Comparison of ENCODE assay signal across 28 mouse cellular contexts in the genomic region with DNA sequence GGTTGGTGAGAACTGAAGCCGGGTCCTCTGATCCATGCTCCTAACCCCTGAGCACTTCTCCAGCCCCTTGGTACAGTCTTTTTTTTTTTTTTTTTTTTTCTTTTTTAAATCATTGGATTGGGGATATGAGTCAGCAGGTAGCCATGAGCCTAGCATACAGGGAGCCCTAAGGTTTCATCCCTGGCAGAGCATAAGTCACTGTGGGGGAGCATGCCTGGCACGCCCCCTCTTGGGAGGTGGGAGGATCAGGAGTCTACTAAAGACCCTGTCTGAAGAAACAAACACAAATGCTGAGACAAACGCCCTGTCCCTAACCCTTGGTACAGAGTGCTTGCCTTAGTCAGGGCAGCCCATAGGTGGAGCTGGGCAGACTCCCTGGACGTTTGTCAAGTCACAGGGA. TPM values are rescaled to one million over a fixed set of nuclear protein-coding genes. Genes with fewer than 3 reads are reported as not detected.
DNase-seq lines count a peak whose midpoint lies in the region; ATAC-seq and TF ChIP-seq lines count a peak whose summit lies in the region.
"Had no signal": no experiment of that assay in that cellular context is flagged by ENCODE, and none has a peak within 500 bp of the region (broad histone marks: within the 10 kb centered on the region; RNA-seq: fewer than 3 reads in every experiment).

No protein-coding gene starts in this region.

- H3K4me3 ChIP-seq in liver, postnatal 0 days (ENCODE audit: low read depth, low read length), result no peak overlapping the region
- no peak overlapping the region for H3K4me3 ChIP-seq in liver, embryonic 11.5 days (ENCODE audit: low read depth, low read length)
- H3K4me3 ChIP-seq in macrophage (ENCODE audit: inconsistent target), result no peak overlapping the region
- H3K4me3 ChIP-seq: embryonic facial prominence, embryonic 10.5 days; embryonic facial prominence, embryonic 13.5 days; erythroblast, embryonic 14.5 days; forebrain, embryonic 13.5 days; heart, adult 2 months; heart, embryonic 10.5 days; heart, embryonic 13.5 days; hindbrain, embryonic 12.5 days; hindbrain, embryonic 15.5 days had no signal

- H3K79me2 ChIP-seq in macrophage (ENCODE audit: inconsistent target), result no peaks in the 10 kb centered on the region

- TF ChIP-seq CTCF in liver, postnatal 0 days (IDR thresholded peaks at IDR 0.05; ENCODE audit: low read depth), result 0 out of 2 replicates have a peak, but pooled peaks have one; percentile 6

- WGBS in liver, postnatal 0 days (ENCODE audit: insufficient replicate concordance), result 51% methylated on average over 4 of the region's 4 CpGs
- WGBS in liver, embryonic 11.5 days, result 44% methylated on average over 4 of the region's 4 CpGs
- WGBS in macrophage (ENCODE audit: missing documents), result 77% methylated on average over 4 of the region's 4 CpGs

- TF ChIP-seq EP300 in liver, postnatal 0 days (IDR thresholded peaks at IDR 0.05; ENCODE audit: low read depth), result no peak

- peaks cover 20% of the 10 kb centered on the region for H3K4me1 ChIP-seq in liver, postnatal 0 days (ENCODE audit: insufficient read depth)
- peaks cover 16% of the 10 kb centered on the region for H3K4me1 ChIP-seq in liver, embryonic 11.5 days (replicated peaks; ENCODE audit: control insufficient read depth, insufficient read depth, low read length)

- no peaks in the 10 kb centered on the region for H3K27me3 ChIP-seq in liver, postnatal 0 days (ENCODE audit: insufficient read depth, low read length)
- peaks cover 5% of the 10 kb centered on the region; the same call in 1 of the 2 replicates for H3K27me3 ChIP-seq in liver, embryonic 11.5 days (replicated peaks; ENCODE audit: control insufficient read depth, insufficient read depth, low read length)
- H3K27me3 ChIP-seq: CH12.LX had no signal

- H3K9ac ChIP-seq in liver, postnatal 0 days (replicated peaks), result no peak overlapping the region
- H3K9ac ChIP-seq in liver, embryonic 11.5 days (ENCODE audit: low read depth, low read length), result no peak overlapping the region
- H3K9ac ChIP-seq: embryonic facial prominence, embryonic 13.5 days; forebrain, embryonic 13.5 days; heart, embryonic 13.5 days; hindbrain, embryonic 12.5 days; hindbrain, embryonic 15.5 days had no signal

- DNase-seq in liver, postnatal 0 days, result no peak
- DNase-seq in liver, embryonic 11.5 days (ENCODE audit: low spot score), result no peak
- DNase-seq in 3T3-L1 (ENCODE audit: low read depth, low spot score), result peak; percentile 66
- DNase-seq in urinary bladder, postnatal 14 days (ENCODE audit: low spot score), result no peak
- no peak for DNase-seq in retina, postnatal 1 day
- DNase-seq: adrenal gland, adult 2 months; adrenal gland, postnatal 14 days; cerebellum, adult 11-12 months; cerebellum, adult 8-10 months; cerebellum, postnatal 10 days; cerebellum, postnatal 36 days; embryo, embryonic 11 days; gastrocnemius, postnatal 10 days; gastrocnemius, postnatal 36 days; heart, adult 2 months; heart, postnatal 14 days had no signal

- no peak overlapping the region for H3K27ac ChIP-seq in liver, postnatal 0 days (ENCODE audit: low read depth)
- H3K27ac ChIP-seq in liver, embryonic 11.5 days (ENCODE audit: low read depth, low read length), result no peak overlapping the region
- H3K27ac ChIP-seq in macrophage, result peak overlapping the region; percentile 15; the same call in 1 of the 2 replicates
- H3K27ac ChIP-seq: embryonic facial prominence, embryonic 10.5 days; embryonic facial prominence, embryonic 13.5 days; forebrain, embryonic 13.5 days; heart, adult 2 months; heart, embryonic 10.5 days; heart, embryonic 13.5 days; hindbrain, embryonic 12.5 days; hindbrain, embryonic 15.5 days had no signal

- no peak overlapping the region for H3K4me2 ChIP-seq in liver, postnatal 0 days (ENCODE audit: low read depth, low read length)
- H3K4me2 ChIP-seq in liver, embryonic 11.5 days, result no peak overlapping the region
- H3K4me2 ChIP-seq: embryonic facial prominence, embryonic 13.5 days; forebrain, embryonic 13.5 days; heart, embryonic 13.5 days; hindbrain, embryonic 12.5 days; hindbrain, embryonic 15.5 days had no signal

- H3K36me3 ChIP-seq in liver, postnatal 0 days (replicated peaks; ENCODE audit: insufficient read depth, low read length), result no peaks in the 10 kb centered on the region
- H3K36me3 ChIP-seq in liver, embryonic 11.5 days (ENCODE audit: control insufficient read depth, insufficient read depth, low read length), result no peaks in the 10 kb centered on the region
- no peaks in the 10 kb centered on the region; the same call in 1 of the 2 replicates for H3K36me3 ChIP-seq in macrophage (ENCODE audit: inconsistent target)
- H3K36me3 ChIP-seq: embryonic facial prominence, embryonic 10.5 days; embryonic facial prominence, embryonic 13.5 days; heart, embryonic 10.5 days; heart, embryonic 13.5 days; hindbrain, embryonic 12.5 days; hindbrain, embryonic 15.5 days had no signal

- ATAC-seq in liver, postnatal 0 days, result no peak
- no peak for ATAC-seq in liver, embryonic 11.5 days (replicated peaks; ENCODE audit: low FRiP score)
- ATAC-seq: forebrain, embryonic 13.5 days; forebrain, embryonic 16.5 days had no signal

- H3K9me3 ChIP-seq in liver, postnatal 0 days (ENCODE audit: low read length), result no peaks in the 10 kb centered on the region
- no peaks in the 10 kb centered on the region for H3K9me3 ChIP-seq in liver, embryonic 11.5 days (ENCODE audit: control insufficient read depth, low read length)
- H3K9me3 ChIP-seq: embryonic facial prominence, embryonic 10.5 days; embryonic facial prominence, embryonic 13.5 days; forebrain, embryonic 13.5 days; G1E; heart, embryonic 10.5 days; heart, embryonic 13.5 days; hindbrain, embryonic 12.5 days; hindbrain, embryonic 15.5 days had no signal

RNA-seq across cellular contexts. Expression of gene Il12rb1, which starts 3.8 kb away (rescaled TPM):
- polyA plus RNA-seq in liver, postnatal 0 days (2015; fragmentation: Nextera tagmentation; extraction: Ambion mirVana), result 0.19 and 0.25 TPM in 2 replicates
- 0.10 and 0.25 TPM in 2 replicates for polyA plus RNA-seq in liver, embryonic 11.5 days (2014; fragmentation: Nextera tagmentation; extraction: Ambion mirVana)
- total RNA-seq in macrophage (2018; cell fraction: chromatin; rRNA removed), result 100 to 1,000 TPM in 1 of 26 experiments, 10 to 100 TPM in 10, 1 to 10 TPM in 12, under 1 TPM in 3; 0.47 to 109 (median 5.8) TPM
- total RNA-seq in macrophage (2018; cell fraction: cytosol; rRNA removed), result 10 to 100 TPM in 13 of 26 experiments, 1 to 10 TPM in 13; 1.1 to 78.6 (median 14.7) TPM
- total RNA-seq in macrophage (2018; cell fraction: nucleus; rRNA removed), result 100 to 1,000 TPM in 9 of 26 experiments, 10 to 100 TPM in 6, 1 to 10 TPM in 11; 3.4 to 198 (median 28.8) TPM
- 1.4 to 7.6 TPM (median 1.6 TPM) in 3 replicates for polyA plus RNA-seq in macrophage (2018)
- total RNA-seq: adrenal gland, postnatal 14 days; heart, adult 2 months had no signal
- polyA plus RNA-seq: embryonic facial prominence, embryonic 10.5 days; heart, embryonic 10.5 days; heart, embryonic 13.5 days; hindbrain, embryonic 12.5 days; hindbrain, embryonic 15.5 days had no signal

RNA-seq across cellular contexts. Expression of gene Mast3, which starts 7.2 kb away (rescaled TPM):
- 5.2 and 6.0 TPM in 2 replicates for polyA plus RNA-seq in liver, postnatal 0 days (2015; fragmentation: Nextera tagmentation; extraction: Ambion mirVana)
- polyA plus RNA-seq in liver, embryonic 11.5 days (2014; fragmentation: Nextera tagmentation; extraction: Ambion mirVana), result 18.2 and 19.3 TPM in 2 replicates
- 100 to 1,000 TPM in 18 of 26 experiments, 10 to 100 TPM in 8; 21.9 to 301 (median 190) TPM for total RNA-seq in macrophage (2018; cell fraction: chromatin; rRNA removed)
- 10 to 100 TPM; 19.1 to 88.9 (median 67.2) TPM for total RNA-seq in macrophage (2018; cell fraction: cytosol; rRNA removed)
- 100 to 1,000 TPM in 16 of 26 experiments, 10 to 100 TPM in 10; 21.5 to 225 (median 122) TPM for total RNA-seq in macrophage (2018; cell fraction: nucleus; rRNA removed)
- 40.6 to 60.5 TPM (median 46.5 TPM) in 3 replicates for polyA plus RNA-seq in macrophage (2018)

RNA-seq across cellular contexts. Expression of gene Arrdc2, which starts 27.5 kb away (rescaled TPM):
- polyA plus RNA-seq in liver, postnatal 0 days (2015; fragmentation: Nextera tagmentation; extraction: Ambion mirVana), result 6.1 and 6.2 TPM in 2 replicates
- polyA plus RNA-seq in liver, embryonic 11.5 days (2014; fragmentation: Nextera tagmentation; extraction: Ambion mirVana), result 13.4 and 14.5 TPM in 2 replicates
- 100 to 1,000 TPM in 2 of 26 experiments, 10 to 100 TPM in 24; 15.4 to 123 (median 72.6) TPM for total RNA-seq in macrophage (2018; cell fraction: chromatin; rRNA removed)
- 10 to 100 TPM in 15 of 26 experiments, 1 to 10 TPM in 11; 2.6 to 19.5 (median 12.0) TPM for total RNA-seq in macrophage (2018; cell fraction: cytosol; rRNA removed)
- 10 to 100 TPM; 10.7 to 98.5 (median 44.3) TPM for total RNA-seq in macrophage (2018; cell fraction: nucleus; rRNA removed)
- 8.1 to 21.9 TPM (median 12.1 TPM) in 3 replicates for polyA plus RNA-seq in macrophage (2018)

RNA-seq across cellular contexts. Expression of gene Pik3r2, which starts 35.5 kb away (rescaled TPM):
- polyA plus RNA-seq in liver, postnatal 0 days (2015; fragmentation: Nextera tagmentation; extraction: Ambion mirVana), result 8.9 and 9.0 TPM in 2 replicates
- polyA plus RNA-seq in liver, embryonic 11.5 days (2014; fragmentation: Nextera tagmentation; extraction: Ambion mirVana), result 41.5 and 44.6 TPM in 2 replicates
- 10 to 100 TPM in 15 of 26 experiments, 1 to 10 TPM in 11; 2.0 to 45.1 (median 11.1) TPM for total RNA-seq in macrophage (2018; cell fraction: chromatin; rRNA removed)
- total RNA-seq in macrophage (2018; cell fraction: cytosol; rRNA removed), result 10 to 100 TPM; 14.9 to 33.2 (median 21.8) TPM
- 10 to 100 TPM in 16 of 26 experiments, 1 to 10 TPM in 10; 2.9 to 36.2 (median 12.5) TPM for total RNA-seq in macrophage (2018; cell fraction: nucleus; rRNA removed)
- 23.2 to 26.1 TPM (median 23.3 TPM) in 3 replicates for polyA plus RNA-seq in macrophage (2018)

RNA-seq across cellular contexts. Expression of gene Kcnn1, which starts 51.0 kb away (rescaled TPM):
- polyA plus RNA-seq in liver, postnatal 0 days (2015; fragmentation: Nextera tagmentation; extraction: Ambion mirVana), result 0.19 and 0.45 TPM in 2 replicates
- 0.47 and 0.73 TPM in 2 replicates for polyA plus RNA-seq in liver, embryonic 11.5 days (2014; fragmentation: Nextera tagmentation; extraction: Ambion mirVana)
- 1 to 10 TPM in 15 of 26 experiments, under 1 TPM in 8, not detected in 3; 0.22 to 3.5 (median 1.3) TPM for total RNA-seq in macrophage (2018; cell fraction: chromatin; rRNA removed)
- total RNA-seq in macrophage (2018; cell fraction: cytosol; rRNA removed), result 1 to 10 TPM; 1.0 to 3.8 (median 2.1) TPM
- 1 to 10 TPM in 16 of 26 experiments, under 1 TPM in 10; 0.21 to 2.7 (median 1.2) TPM for total RNA-seq in macrophage (2018; cell fraction: nucleus; rRNA removed)
- polyA plus RNA-seq in macrophage (2018), result 1.2 to 1.7 TPM (median 1.6 TPM) in 3 replicates
